Mouse (Mus musculus): ENCODE measurements around the gene Ror2.

DNA sequence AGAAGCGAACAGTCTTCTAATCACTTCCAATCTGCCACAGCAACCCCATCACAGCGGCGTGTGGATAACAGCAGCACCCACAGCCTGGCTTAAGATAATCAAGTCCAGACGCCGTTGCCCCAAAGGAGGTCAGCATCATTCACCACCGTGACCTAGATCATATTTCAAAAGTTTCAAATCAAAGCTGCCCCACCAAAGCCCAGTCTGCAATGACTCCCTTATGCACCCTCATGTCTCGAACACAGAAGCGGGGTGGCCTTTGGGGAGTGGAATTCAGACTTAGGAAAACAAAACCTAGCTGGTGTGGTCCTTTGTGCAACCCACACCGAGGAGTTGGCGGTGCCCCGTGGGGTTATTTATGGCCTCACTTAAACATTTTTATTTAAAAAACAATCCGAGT, 35.0 kb upstream of the Ror2 start:
- TF ChIP-seq CTCF (conservative IDR thresholded peaks at IDR 0.05; ENCODE audit: low read length) (no peak), NANOG (IDR thresholded peaks at IDR 0.05; ENCODE audit: borderline replicate concordance, low read length) (no peak), POU5F1 (IDR thresholded peaks at IDR 0.05; ENCODE audit: borderline replicate concordance, low read length) (no peak)

Data from E14TG2a.4 (cell line).